Mouse (Mus musculus): ENCODE measurements at regions not wholly inside any gene's neighbourhood (a gene's known extent, or its start where the extent isn't known, plus 50 kb on each side); places are given as distances from the start of the nearest gene placed in this dataset.

DNA sequence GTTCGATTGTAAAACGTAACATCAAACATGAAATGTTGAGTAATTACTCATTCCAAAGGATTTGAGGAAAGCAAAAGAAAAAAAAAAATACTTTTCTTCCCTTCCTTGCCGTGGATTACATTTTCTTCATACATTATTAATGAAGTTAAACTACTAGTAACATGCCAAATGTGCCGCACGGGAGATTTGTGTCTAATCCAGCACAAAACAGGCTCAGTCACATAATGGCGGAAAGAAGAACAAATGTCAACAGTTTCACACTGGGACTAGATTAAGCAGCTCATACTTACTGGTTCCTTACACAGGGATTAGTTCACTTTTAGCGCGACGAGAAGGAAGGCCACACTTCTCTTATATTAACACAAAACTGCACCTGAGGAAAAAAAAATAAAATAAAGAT, 94.9 kb upstream of the Pitx2 start:
- 76% methylated on average over 9 of the region's 9 CpGs for WGBS
- ATAC-seq (no peak), DNase-seq (ENCODE audit: low spot score) (no peak)
- Histone ChIP-seq H3K4me1 (ENCODE audit: insufficient read depth, low read depth, low read length) (no peaks in the 10 kb centered on the region), H3K4me2 (replicated peaks; ENCODE audit: low read depth, low read length) (no peak overlapping the region), H3K36me3 (ENCODE audit: insufficient read depth, low read length) (no peaks in the 10 kb centered on the region), H3K9ac (replicated peaks; ENCODE audit: low read depth) (no peak overlapping the region), H3K4me3 (ENCODE audit: low read depth, low read length) (no peak overlapping the region), H3K27ac (ENCODE audit: low read length) (no peak overlapping the region), H3K27me3 (replicated peaks; ENCODE audit: insufficient read depth, low read length) (no peaks in the 10 kb centered on the region), H3K9me3 (ENCODE audit: low read length) (no peaks in the 10 kb centered on the region)
- no peak for TF ChIP-seq EP300 (IDR thresholded peaks at IDR 0.05)
- TF ChIP-seq CTCF (IDR thresholded peaks at IDR 0.05): no peak

DNA sequence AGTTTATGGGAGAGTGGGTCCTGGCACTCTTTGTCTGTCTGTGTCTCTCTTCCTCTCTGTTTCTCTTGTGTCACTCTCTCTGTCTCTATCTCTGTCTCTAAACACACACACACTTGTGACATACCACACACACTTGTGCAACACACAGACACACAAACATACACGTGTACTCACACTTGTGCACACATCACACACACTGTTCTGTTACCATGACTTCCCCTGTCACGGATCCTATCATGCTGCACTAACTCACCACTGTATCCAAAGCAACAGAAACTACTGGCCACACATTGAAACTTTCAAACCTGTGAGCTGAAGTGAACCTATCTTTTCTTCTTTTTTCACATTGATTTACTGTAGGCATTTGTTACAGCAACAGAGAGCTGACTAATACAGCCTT, 93.5 kb upstream of the Pitx2 start:
- H3K4me1 ChIP-seq (ENCODE audit: insufficient read depth, low read depth, low read length): no peaks in the 10 kb centered on the region
- H3K9me3 ChIP-seq (ENCODE audit: low read length): no peaks in the 10 kb centered on the region
- no peak for TF ChIP-seq CTCF (IDR thresholded peaks at IDR 0.05)
- no peak for TF ChIP-seq EP300 (IDR thresholded peaks at IDR 0.05)
- H3K27ac ChIP-seq (ENCODE audit: low read length): no peak overlapping the region
- no peak overlapping the region for H3K4me3 ChIP-seq (ENCODE audit: low read depth, low read length)
- 80% methylated on average over 2 of the region's 2 CpGs for WGBS
- no peak overlapping the region for H3K4me2 ChIP-seq (replicated peaks; ENCODE audit: low read depth, low read length)
- no peaks in the 10 kb centered on the region for H3K36me3 ChIP-seq (ENCODE audit: insufficient read depth, low read length)
- DNase-seq (ENCODE audit: low spot score) (no peak), ATAC-seq (no peak)
- no peaks in the 10 kb centered on the region for H3K27me3 ChIP-seq (replicated peaks; ENCODE audit: insufficient read depth, low read length)
- no peak overlapping the region for H3K9ac ChIP-seq (replicated peaks; ENCODE audit: low read depth)

DNA sequence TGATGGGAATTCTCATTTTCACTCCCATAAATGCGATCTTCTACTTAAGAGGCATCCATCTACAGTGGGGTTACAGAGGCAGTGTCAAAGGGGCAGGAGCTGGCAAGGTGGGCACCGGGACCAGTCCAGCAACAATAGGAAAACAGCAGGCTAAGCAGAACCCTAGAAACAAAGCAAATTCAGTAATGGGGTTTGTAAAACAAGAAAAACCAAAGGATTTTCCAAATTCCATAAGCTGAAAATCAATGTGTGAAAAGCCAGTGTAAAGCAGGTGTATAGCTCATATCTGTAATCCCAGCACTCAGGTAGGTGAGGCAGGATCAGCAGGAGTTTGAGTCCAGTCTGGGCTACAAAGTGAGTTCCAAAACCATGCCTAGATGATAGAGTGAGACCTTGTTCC, 69.2 kb upstream of the Pitx2 start:
- TF ChIP-seq EP300 (IDR thresholded peaks at IDR 0.05) (no peak), CTCF (IDR thresholded peaks at IDR 0.05) (no peak)
- no peak for DNase-seq (ENCODE audit: low spot score)
- 78% methylated on average over 2 of the region's 2 CpGs for WGBS
- Histone ChIP-seq H3K4me2 (replicated peaks; ENCODE audit: low read depth, low read length) (no peak overlapping the region), H3K36me3 (ENCODE audit: insufficient read depth, low read length) (no peaks in the 10 kb centered on the region), H3K27me3 (replicated peaks; ENCODE audit: insufficient read depth, low read length) (no peaks in the 10 kb centered on the region), H3K9ac (replicated peaks; ENCODE audit: low read depth) (no peak overlapping the region), H3K4me3 (ENCODE audit: low read depth, low read length) (no peak overlapping the region), H3K4me1 (ENCODE audit: insufficient read depth, low read depth, low read length) (no peaks in the 10 kb centered on the region), H3K27ac (ENCODE audit: low read length) (no peak overlapping the region), H3K9me3 (ENCODE audit: low read length) (no peaks in the 10 kb centered on the region)
- no peak for ATAC-seq

DNA sequence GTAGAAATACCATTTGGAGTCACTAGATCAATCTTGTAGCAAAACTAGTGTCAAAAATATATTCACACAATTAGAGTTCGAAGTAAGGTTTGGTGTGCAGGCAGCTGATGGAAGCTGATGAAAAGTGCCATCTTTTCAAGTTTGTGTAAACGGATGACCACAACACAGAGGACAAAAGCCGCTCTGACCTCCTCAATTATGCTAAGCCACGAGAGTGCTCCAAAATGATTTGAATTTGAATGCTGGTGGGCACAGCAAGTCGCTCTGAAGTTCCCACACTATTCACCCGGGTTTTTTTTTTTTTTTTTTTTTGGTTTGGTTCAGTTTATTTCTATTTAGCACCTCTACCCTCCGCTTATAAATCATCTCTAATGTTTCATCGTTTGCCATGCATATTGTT, 68.5 kb upstream of the Pitx2 start:
- Histone ChIP-seq H3K9me3 (ENCODE audit: low read length) (no peaks in the 10 kb centered on the region), H3K36me3 (ENCODE audit: insufficient read depth, low read length) (no peaks in the 10 kb centered on the region), H3K4me2 (replicated peaks; ENCODE audit: low read depth, low read length) (no peak overlapping the region), H3K4me3 (ENCODE audit: low read depth, low read length) (no peak overlapping the region), H3K27me3 (replicated peaks; ENCODE audit: insufficient read depth, low read length) (no peaks in the 10 kb centered on the region), H3K27ac (ENCODE audit: low read length) (no peak overlapping the region), H3K4me1 (ENCODE audit: insufficient read depth, low read depth, low read length) (no peaks in the 10 kb centered on the region), H3K9ac (replicated peaks; ENCODE audit: low read depth) (no peak overlapping the region)
- ATAC-seq (no peak), DNase-seq (ENCODE audit: low spot score) (no peak)
- TF ChIP-seq CTCF (IDR thresholded peaks at IDR 0.05) (no peak), EP300 (IDR thresholded peaks at IDR 0.05) (no peak)
- WGBS: 66% methylated on average over 8 of the region's 8 CpGs

GRCm38 (mm10) chr3:129131877-129132433, 67.7 kb upstream of the Pitx2 start:
- no peaks in the 10 kb centered on the region for H3K9me3 ChIP-seq (ENCODE audit: low read length)
- no peak overlapping the region for H3K4me3 ChIP-seq (ENCODE audit: low read depth, low read length)
- TF ChIP-seq EP300 (IDR thresholded peaks at IDR 0.05) (no peak), CTCF (IDR thresholded peaks at IDR 0.05) (no peak)
- no peak overlapping the region for H3K4me2 ChIP-seq (replicated peaks; ENCODE audit: low read depth, low read length)
- DNase-seq (ENCODE audit: low spot score) (no peak), ATAC-seq (no peak)
- WGBS: 61% methylated on average over 6 of the region's 6 CpGs
- no peaks in the 10 kb centered on the region for H3K27me3 ChIP-seq (replicated peaks; ENCODE audit: insufficient read depth, low read length)
- H3K27ac ChIP-seq (ENCODE audit: low read length): no peak overlapping the region
- no peaks in the 10 kb centered on the region for H3K4me1 ChIP-seq (ENCODE audit: insufficient read depth, low read depth, low read length)
- H3K9ac ChIP-seq (replicated peaks; ENCODE audit: low read depth): no peak overlapping the region
- no peaks in the 10 kb centered on the region for H3K36me3 ChIP-seq (ENCODE audit: insufficient read depth, low read length)

Data from lung, postnatal 0 days (tissue).